Mouse (Mus musculus): ENCODE results near the gene Lama5. TPM values are rescaled to one million over a fixed set of nuclear protein-coding genes. Genes with fewer than 3 reads are reported as not detected.

The Lama5 gene
- total and polyA plus RNA-seq, 2 experiments from 2014 or later, result 3.5 to 16.5 TPM

GRCm38 (mm10) chr2:180222250-180222649 lies 3.4 kb downstream of the Lama5 start:
- H3K4me3 ChIP-seq (ENCODE audit: low read length), result no peak overlapping the region
- H3K9ac ChIP-seq (replicated peaks; ENCODE audit: low read length), result no peak overlapping the region
- no peaks in the 10 kb centered on the region for H3K36me3 ChIP-seq (ENCODE audit: insufficient read depth, low read length)
- ATAC-seq (0 out of 2 replicates have a peak, but pooled peaks have one; percentile 34), DNase-seq (ENCODE audit: low spot score) (no peak)
- peaks cover 8% of the 10 kb centered on the region; the same call in 1 of the 2 replicates for H3K27me3 ChIP-seq (ENCODE audit: insufficient read depth, low read length)
- peaks cover 26% of the 10 kb centered on the region for H3K4me1 ChIP-seq (ENCODE audit: insufficient read depth, low read length)
- H3K4me2 ChIP-seq (ENCODE audit: low read depth, low read length), result no peak overlapping the region
- TF ChIP-seq CTCF (IDR thresholded peaks at IDR 0.05; ENCODE audit: low read depth), result peak; percentile 52
- WGBS, result 18% methylated on average over 6 of the region's 6 CpGs
- H3K27ac ChIP-seq, result no peak overlapping the region
- no peaks in the 10 kb centered on the region for H3K9me3 ChIP-seq (ENCODE audit: low read length)

GRCm38 (mm10) chr2:180221051-180221450 lies 4.6 kb downstream of the Lama5 start:
- ATAC-seq, result no peak
- Histone ChIP-seq H3K4me1 (ENCODE audit: insufficient read depth, low read length) (peaks cover 25% of the 10 kb centered on the region), H3K9ac (replicated peaks; ENCODE audit: low read length) (no peak overlapping the region), H3K4me3 (ENCODE audit: low read length) (no peak overlapping the region), H3K36me3 (ENCODE audit: insufficient read depth, low read length) (no peaks in the 10 kb centered on the region), H3K9me3 (ENCODE audit: low read length) (no peaks in the 10 kb centered on the region), H3K27ac (no peak overlapping the region), H3K27me3 (ENCODE audit: insufficient read depth, low read length) (peaks cover 4% of the 10 kb centered on the region; the same call in 1 of the 2 replicates), H3K4me2 (ENCODE audit: low read depth, low read length) (no peak overlapping the region)
- 90% methylated on average over 9 of the region's 9 CpGs for WGBS
- no peak for DNase-seq (ENCODE audit: low spot score)
- no peak for TF ChIP-seq CTCF (IDR thresholded peaks at IDR 0.05; ENCODE audit: low read depth)

GRCm38 (mm10) chr2:180220165-180220564 lies 5.5 kb downstream of the Lama5 start:
- ATAC-seq (no peak), DNase-seq (ENCODE audit: low spot score) (no peak)
- Histone ChIP-seq H3K9me3 (ENCODE audit: low read length) (no peaks in the 10 kb centered on the region), H3K4me1 (ENCODE audit: insufficient read depth, low read length) (peaks cover 19% of the 10 kb centered on the region), H3K9ac (replicated peaks; ENCODE audit: low read length) (no peak overlapping the region), H3K27me3 (ENCODE audit: insufficient read depth, low read length) (peaks cover 4% of the 10 kb centered on the region; the same call in 1 of the 2 replicates), H3K4me3 (ENCODE audit: low read length) (no peak overlapping the region), H3K27ac (no peak overlapping the region), H3K36me3 (ENCODE audit: insufficient read depth, low read length) (no peaks in the 10 kb centered on the region), H3K4me2 (ENCODE audit: low read depth, low read length) (no peak overlapping the region)
- 80% methylated on average over 9 of the region's 9 CpGs for WGBS
- no peak for TF ChIP-seq CTCF (IDR thresholded peaks at IDR 0.05; ENCODE audit: low read depth)

- no peak for ATAC-seq
- DNase-seq (ENCODE audit: low spot score), result peak; percentile 52
- H3K36me3 ChIP-seq (ENCODE audit: insufficient read depth, low read length), result no peaks in the 10 kb centered on the region
- 61% methylated on average over 15 of the region's 15 CpGs for WGBS
- H3K27ac ChIP-seq, result peak overlapping the region; percentile 43; the same call in 1 of the 2 replicates
- no peaks in the 10 kb centered on the region for H3K27me3 ChIP-seq (ENCODE audit: insufficient read depth, low read length)
- H3K9me3 ChIP-seq (ENCODE audit: low read length), result no peaks in the 10 kb centered on the region
- no peak overlapping the region for H3K4me3 ChIP-seq (ENCODE audit: low read length)
- no peak overlapping the region for H3K9ac ChIP-seq (replicated peaks; ENCODE audit: low read length)
- TF ChIP-seq CTCF (IDR thresholded peaks at IDR 0.05; ENCODE audit: low read depth), result no peak
- H3K4me2 ChIP-seq (ENCODE audit: low read depth, low read length), result no peak overlapping the region
- peaks cover 19% of the 10 kb centered on the region for H3K4me1 ChIP-seq (ENCODE audit: insufficient read depth, low read length)
Measured at GRCm38 (mm10) chr2:180219145-180219943, 6.3 kb downstream of the Lama5 start.

GRCm38 (mm10) chr2:180218677-180219076 lies 7.0 kb downstream of the Lama5 start:
- H3K9me3 ChIP-seq (ENCODE audit: low read length), result no peaks in the 10 kb centered on the region
- H3K4me2 ChIP-seq (ENCODE audit: low read depth, low read length), result no peak overlapping the region
- no peaks in the 10 kb centered on the region for H3K36me3 ChIP-seq (ENCODE audit: insufficient read depth, low read length)
- H3K27me3 ChIP-seq (ENCODE audit: insufficient read depth, low read length), result no peaks in the 10 kb centered on the region
- peaks cover 19% of the 10 kb centered on the region for H3K4me1 ChIP-seq (ENCODE audit: insufficient read depth, low read length)
- H3K4me3 ChIP-seq (ENCODE audit: low read length), result no peak overlapping the region
- DNase-seq (ENCODE audit: low spot score) (peak; percentile 35), ATAC-seq (no peak)
- no peak overlapping the region for H3K9ac ChIP-seq (replicated peaks; ENCODE audit: low read length)
- H3K27ac ChIP-seq, result peak overlapping the region; percentile 43; the same call in 1 of the 2 replicates
- TF ChIP-seq CTCF (IDR thresholded peaks at IDR 0.05; ENCODE audit: low read depth), result no peak
- WGBS, result 27% methylated on average over 5 of the region's 5 CpGs

GRCm38 (mm10) chr2:180218241-180218640 lies 7.4 kb downstream of the Lama5 start:
- Histone ChIP-seq H3K4me1 (ENCODE audit: insufficient read depth, low read length) (peaks cover 19% of the 10 kb centered on the region), H3K27me3 (ENCODE audit: insufficient read depth, low read length) (no peaks in the 10 kb centered on the region), H3K36me3 (ENCODE audit: insufficient read depth, low read length) (no peaks in the 10 kb centered on the region), H3K27ac (0 out of 2 replicates have a peak overlapping the region, but pooled peaks have one; percentile 43), H3K9ac (replicated peaks; ENCODE audit: low read length) (no peak overlapping the region), H3K9me3 (ENCODE audit: low read length) (no peaks in the 10 kb centered on the region), H3K4me3 (ENCODE audit: low read length) (no peak overlapping the region), H3K4me2 (ENCODE audit: low read depth, low read length) (no peak overlapping the region)
- WGBS, result 69% methylated on average over 3 of the region's 3 CpGs
- ATAC-seq (no peak), DNase-seq (ENCODE audit: low spot score) (no peak)
- no peak for TF ChIP-seq CTCF (IDR thresholded peaks at IDR 0.05; ENCODE audit: low read depth)

GRCm38 (mm10) chr2:180217587-180217986 lies 8.1 kb downstream of the Lama5 start:
- peak; percentile 35 for DNase-seq (ENCODE audit: low spot score)
- no peak overlapping the region for H3K4me2 ChIP-seq (ENCODE audit: low read depth, low read length)

More at GRCm38 (mm10) chr2:180217587-180217986, 8.1 kb downstream of the Lama5 start:
- Histone ChIP-seq H3K4me1 (ENCODE audit: insufficient read depth, low read length) (peaks cover 19% of the 10 kb centered on the region), H3K36me3 (ENCODE audit: insufficient read depth, low read length) (no peaks in the 10 kb centered on the region), H3K27ac (peak overlapping the region; percentile 26; the same call in 1 of the 2 replicates), H3K4me3 (ENCODE audit: low read length) (no peak overlapping the region), H3K9ac (replicated peaks; ENCODE audit: low read length) (no peak overlapping the region), H3K27me3 (ENCODE audit: insufficient read depth, low read length) (no peaks in the 10 kb centered on the region), H3K9me3 (ENCODE audit: low read length) (no peaks in the 10 kb centered on the region)
- peak; percentile 13; the same call in 1 of the 2 replicates for ATAC-seq
- no peak for TF ChIP-seq CTCF (IDR thresholded peaks at IDR 0.05; ENCODE audit: low read depth)
- 78% methylated on average over 7 of the region's 8 CpGs for WGBS
